Mouse (Mus musculus) CH12.LX (cell line): ENCODE measurements around the gene Mab21l1. TPM values are rescaled to one million over a fixed set of nuclear protein-coding genes. Genes with fewer than 3 reads are reported as not detected.

ENCODE experiments used
- DNase-seq: peaks from one replicate; pipeline ENCODE4 v3.0.0-alpha.2; 2013; ENCODE audit errors: extremely low read depth
- H3K27ac ChIP-seq: 2 replicates; pipeline ENCODE4 v1.5.1; 2012; ENCODE audit warnings: low read depth, mild to moderate bottlenecking, control low read depth, moderate library complexity; ENCODE audit not compliant: insufficient read depth
- H3K27me3 ChIP-seq: replicated peaks from 2 replicates; pipeline ENCODE3; 2012; ENCODE audit warnings: inconsistent platforms
- H3K36me3 ChIP-seq, 2 experiments: replicated peaks in 1 of 2; 2 replicates each; pipeline versions ENCODE3 to v1.6.1; 2012; ENCODE audit warnings: inconsistent platforms in 1 of 2, low read length in 1 of 2, mild to moderate bottlenecking in 1 of 2, mixed read lengths in 1 of 2, moderate library complexity in 1 of 2; ENCODE audit not compliant: control insufficient read depth in 1 of 2, insufficient read depth in 1 of 2
- H3K4me1 ChIP-seq, 2 experiments: 2 replicates each; pipeline ENCODE4 v1.6.1; 2012; ENCODE audit warnings: inconsistent platforms in 1 of 2, moderate library complexity in 1 of 2; ENCODE audit not compliant: insufficient read depth in 2 of 2, control insufficient read depth in 1 of 2
- H3K4me2 ChIP-seq: 2 replicates; pipeline ENCODE4 v1.6.1; 2012; ENCODE audit warnings: low read depth, mild to moderate bottlenecking, control low read depth; ENCODE audit not compliant: poor library complexity, insufficient read depth, severe bottlenecking
- H3K4me3 ChIP-seq, 3 experiments: fragments of 150-350 bp in 1 of 3; sonication (generic) in 1 of 3; replicated peaks in 1 of 3; 2 replicates each; pipeline versions ENCODE3 to v1.5.1; 2011 to 2012; ENCODE audit warnings: low read depth in 2 of 3, low read length in 2 of 3, mild to moderate bottlenecking in 2 of 3, moderate library complexity in 2 of 3, control low read depth in 1 of 3, improper control_type of control experiment in 1 of 3, inconsistent platforms in 1 of 3, mixed read lengths in 1 of 3; ENCODE audit not compliant: poor library complexity in 1 of 3
- H3K79me2 ChIP-seq: replicated peaks from 2 replicates; pipeline ENCODE4 v1.6.1; 2012; ENCODE audit warnings: mild to moderate bottlenecking, moderate library complexity; ENCODE audit not compliant: control insufficient read depth, poor library complexity, insufficient read depth, severe bottlenecking; ENCODE audit errors: extremely low read depth
- H3K9ac ChIP-seq: 2 replicates; pipeline ENCODE4 v1.6.1; 2012; ENCODE audit warnings: low read depth, mild to moderate bottlenecking, control low read depth, moderate library complexity; ENCODE audit not compliant: insufficient read depth
- H3K9me3 ChIP-seq: replicated peaks from 2 replicates; pipeline ENCODE3; 2012; ENCODE audit warnings: low read length, inconsistent platforms, mixed read lengths
- CHD2 ChIP-seq: IDR thresholded peaks from 2 replicates; pipeline ENCODE4 v1.6.1; 2011; ENCODE audit warnings: low read length, improper control_type of control experiment
- CTCF ChIP-seq, 2 experiments: IDR thresholded peaks in 1 of 2; conservative IDR thresholded peaks in 1 of 2; 2 replicates each; pipeline ENCODE4 v1.5.1; 2011 to 2012; ENCODE audit warnings: low read depth in 2 of 2, low read length in 2 of 2, improper control_type of control experiment in 1 of 2, inconsistent platforms in 1 of 2, mild to moderate bottlenecking in 1 of 2, moderate library complexity in 1 of 2
- EP300 ChIP-seq: IDR thresholded peaks from 2 replicates; pipeline ENCODE4 v1.6.1; 2011; ENCODE audit warnings: low read length, improper control_type of control experiment
- ETS1 ChIP-seq: conservative IDR thresholded peaks from 2 replicates; pipeline ENCODE4 v1.6.1; 2012; ENCODE audit warnings: low read depth, mild to moderate bottlenecking, inconsistent platforms, low read length, improper control_type of control experiment, moderate library complexity
- IRF4 ChIP-seq: IDR thresholded peaks from 2 replicates; pipeline ENCODE4 v1.6.1; 2014; ENCODE audit warnings: low read depth, mild to moderate bottlenecking, inconsistent platforms, low read length, improper control_type of control experiment
- JUN ChIP-seq: IDR thresholded peaks from 2 replicates; pipeline ENCODE4 v1.6.1; 2011; ENCODE audit warnings: low read depth, mild to moderate bottlenecking, low read length, improper control_type of control experiment, moderate library complexity; ENCODE audit not compliant: insufficient read depth
- KAT2A ChIP-seq: IDR thresholded peaks from 2 replicates; pipeline ENCODE4 v1.6.1; 2012; ENCODE audit warnings: low read length, improper control_type of control experiment, inconsistent platforms; ENCODE audit not compliant: insufficient replicate concordance
- MAFK ChIP-seq: IDR thresholded peaks from 2 replicates; pipeline ENCODE4 v1.6.1; 2011; ENCODE audit warnings: low read length, improper control_type of control experiment; ENCODE audit not compliant: insufficient replicate concordance
- MAX ChIP-seq: IDR thresholded peaks from 2 replicates; pipeline ENCODE4 v1.6.1; 2011; ENCODE audit warnings: low read length, improper control_type of control experiment
- MXI1 ChIP-seq: IDR thresholded peaks from 2 replicates; pipeline ENCODE4 v1.6.1; 2011; ENCODE audit warnings: mild to moderate bottlenecking, low read depth, low read length, improper control_type of control experiment
- NELFE ChIP-seq: IDR thresholded peaks from 2 replicates; pipeline ENCODE4 v1.6.1; 2011; ENCODE audit warnings: low read depth, low read length, improper control_type of control experiment
- PAX5 ChIP-seq: IDR thresholded peaks from 2 replicates; pipeline ENCODE4 v1.6.1; 2012; ENCODE audit warnings: low read length, inconsistent platforms, mixed read lengths
- POLR2AphosphoS2 ChIP-seq: IDR thresholded peaks from 2 replicates; pipeline ENCODE4 v1.6.1; 2011; ENCODE audit warnings: low read depth, low read length, improper control_type of control experiment
- RCOR1 ChIP-seq: conservative IDR thresholded peaks from 2 replicates; pipeline ENCODE4 v1.6.1; 2012; ENCODE audit warnings: low read depth, mild to moderate bottlenecking, inconsistent platforms, low read length, improper control_type of control experiment
- SIN3A ChIP-seq: IDR thresholded peaks from 2 replicates; pipeline ENCODE4 v1.6.1; 2012; ENCODE audit warnings: low read length, improper control_type of control experiment, inconsistent platforms
- SMC3 ChIP-seq: IDR thresholded peaks from 2 replicates; pipeline ENCODE4 v1.6.1; 2011; ENCODE audit warnings: low read depth, low read length, improper control_type of control experiment
- TCF12 ChIP-seq: IDR thresholded peaks from 2 replicates; pipeline ENCODE4 v1.6.1; 2014; ENCODE audit warnings: low read depth, mild to moderate bottlenecking, inconsistent platforms, low read length, improper control_type of control experiment
- UBTF ChIP-seq: IDR thresholded peaks from 2 replicates; pipeline ENCODE4 v1.6.1; 2012; ENCODE audit warnings: low read depth, mild to moderate bottlenecking, inconsistent platforms, low read length, improper control_type of control experiment, moderate library complexity
- USF2 ChIP-seq: conservative IDR thresholded peaks from 2 replicates; pipeline ENCODE4 v1.6.1; 2011; ENCODE audit warnings: low read depth, low read length, improper control_type of control experiment
- ZKSCAN1 ChIP-seq: IDR thresholded peaks from 2 replicates; pipeline ENCODE4 v1.6.1; 2012; ENCODE audit warnings: low read depth, inconsistent platforms, low read length, improper control_type of control experiment, borderline replicate concordance
- ZMIZ1 ChIP-seq: IDR thresholded peaks from 2 replicates; pipeline ENCODE4 v1.6.1; 2012; ENCODE audit warnings: low read depth, mild to moderate bottlenecking, inconsistent platforms, low read length, improper control_type of control experiment
- ZNF384 ChIP-seq: IDR thresholded peaks from 2 replicates; pipeline ENCODE4 v1.6.1; 2012; ENCODE audit warnings: low read depth, low read length, improper control_type of control experiment, inconsistent platforms
- dilution Hi-C: fragments of 300-500 bp; cut with MboI; formaldehyde crosslinking; loops from 2 replicates; pipeline ENCODE4 v1.14.3; 2020; ENCODE audit warnings: low sequenced_read_pairs; ENCODE audit not compliant: extremely low pct_unique_long_range_greater_than_20kb, extremely low pct_ligation_motif_present
- in situ Hi-C: fragments of 300-500 bp; cut with MboI; formaldehyde crosslinking; loops from 3 replicates; pipeline ENCODE4 v1.14.3; 2019; ENCODE audit warnings: low sequenced_read_pairs, low pct_ligation_motif_present, low pct_unique_long_range_greater_than_20kb, mixed read lengths
- polyA plus RNA-seq: library from polyadenylated mRNA; unstranded; fragments of >175 nt; gene quantifications from 2 replicates; pipeline ENCODE4 v1.2.1, GENCODE M21; 2012; ENCODE audit warnings: low read depth; ENCODE audit not compliant: insufficient read length
- total RNA-seq, 2 experiments: library from RNA; depleted of rRNA; stranded (reverse); fragments of 300-350 nt in 1 of 2; fragments of >200 nt in 1 of 2; gene quantifications; 2 replicates each; pipeline ENCODE4 v1.2.3; 2012 to 2014

Gene Mab21l1
- total and polyA plus RNA-seq, 3 experiments, result not detected

GRCm38 (mm10) chr3:55818082-55818481 lies 35.8 kb downstream of the Mab21l1 start:
- in situ Hi-C loops, result no loop called here
- DNase-seq, result no peak
- H3K9ac ChIP-seq, result no peak overlapping the region
- H3K4me2 ChIP-seq, result no peak overlapping the region
- dilution Hi-C loops, result no loop called here
- TF ChIP-seq UBTF (no peak), MAFK (no peak), JUN (no peak), NELFE (no peak)
- no peaks in the 10 kb centered on the region for H3K36me3 ChIP-seq
- no peak overlapping the region for H3K27ac ChIP-seq
- no peak overlapping the region for H3K4me3 ChIP-seq
- no peaks in the 10 kb centered on the region for H3K27me3 ChIP-seq
- no peaks in the 10 kb centered on the region for H3K79me2 ChIP-seq
- peaks cover 40% of the 10 kb centered on the region for H3K9me3 ChIP-seq
- H3K4me1 ChIP-seq, result no peaks in the 10 kb centered on the region

DNA sequence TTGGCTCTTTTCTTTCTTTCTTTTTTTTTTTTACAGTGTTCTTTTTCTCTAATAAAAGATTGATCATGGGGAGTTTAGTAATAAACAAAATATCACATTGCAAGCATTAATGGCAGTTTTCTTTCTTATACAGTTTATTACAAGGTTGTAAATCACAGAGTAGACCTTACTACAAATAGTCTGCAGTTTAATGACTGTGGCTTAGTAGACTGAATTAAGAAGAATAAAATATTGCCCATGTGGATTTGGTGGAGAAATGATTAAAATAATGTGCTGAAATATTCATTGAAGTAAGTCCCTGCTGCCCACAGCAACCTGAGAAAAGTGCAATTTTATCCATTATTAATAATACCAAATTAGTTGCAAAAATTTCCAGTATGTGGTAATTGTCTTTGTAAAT lies 37.3 kb downstream of the Mab21l1 start:
- H3K9ac ChIP-seq, result no peak overlapping the region
- no peak overlapping the region for H3K27ac ChIP-seq
- no peak overlapping the region for H3K4me3 ChIP-seq
- no peak for DNase-seq
- no peaks in the 10 kb centered on the region for H3K27me3 ChIP-seq
- dilution Hi-C loops, result no loop called here
- peaks cover 45% of the 10 kb centered on the region for H3K9me3 ChIP-seq
- H3K79me2 ChIP-seq, result no peaks in the 10 kb centered on the region
- in situ Hi-C loops, result no loop called here
- TF ChIP-seq IRF4, result no peak
- TF ChIP-seq PAX5, result no peak
- no peak for TF ChIP-seq ZNF384
- no peak for TF ChIP-seq CHD2
- no peak for TF ChIP-seq USF2
- no peak for TF ChIP-seq EP300
- no peak for TF ChIP-seq MAFK
- TF ChIP-seq ETS1, result no peak
- TF ChIP-seq POLR2AphosphoS2, result no peak
- TF ChIP-seq SIN3A, result no peak
- TF ChIP-seq CTCF (conservative IDR thresholded peaks at IDR 0.05 in 1 of 2, IDR thresholded peaks at IDR 0.05 in 1 of 2; ENCODE audit: low read depth in 2 of 2, low read length in 2 of 2), result no peak
- TF ChIP-seq TCF12, result no peak
- no peak for TF ChIP-seq SMC3
- no peak for TF ChIP-seq MXI1
- TF ChIP-seq KAT2A, result no peak
- no peak for TF ChIP-seq MAX
- TF ChIP-seq UBTF, result no peak
- TF ChIP-seq ZKSCAN1, result no peak
- TF ChIP-seq RCOR1, result no peak
- TF ChIP-seq ZMIZ1, result no peak
- TF ChIP-seq, all 38 proteins: peak for 0
- Histone ChIP-seq H3K4me1 (no peaks in the 10 kb centered on the region), H3K36me3 (no peaks in the 10 kb centered on the region), H3K4me2 (no peak overlapping the region)
